Mouse (Mus musculus): Measurements from ENCODE around the gene Apol9b.

The Apol9b gene

GRCm38 (mm10) chr15:77761083-77761482 is 32.2 kb downstream of the Apol9b start:
- TF ChIP-seq GATA4 (IDR thresholded peaks at IDR 0.05; ENCODE audit: insufficient replicate concordance, low read length), result no peak

GRCm38 (mm10) chr15:77761561-77762380 is 32.9 kb downstream of the Apol9b start:
- TF ChIP-seq GATA4 (IDR thresholded peaks at IDR 0.05; ENCODE audit: insufficient replicate concordance, low read length), result no peak

- TF ChIP-seq GATA4 (IDR thresholded peaks at IDR 0.05; ENCODE audit: insufficient replicate concordance, low read length), result no peak
These were observed 34.2 kb downstream of the Apol9b start for GRCm38 (mm10) chr15:77763050-77763449.

GRCm38 (mm10) chr15:77763702-77764101 is 34.9 kb downstream of the Apol9b start:
- TF ChIP-seq GATA4 (IDR thresholded peaks at IDR 0.05; ENCODE audit: insufficient replicate concordance, low read length), result no peak

GRCm38 (mm10) chr15:77764391-77765006 is 35.7 kb downstream of the Apol9b start:
- no peak for TF ChIP-seq GATA4 (IDR thresholded peaks at IDR 0.05; ENCODE audit: insufficient replicate concordance, low read length)

GRCm38 (mm10) chr15:77765484-77766093 is 36.8 kb downstream of the Apol9b start:
- no peak for TF ChIP-seq GATA4 (IDR thresholded peaks at IDR 0.05; ENCODE audit: insufficient replicate concordance, low read length)

- TF ChIP-seq GATA4 (IDR thresholded peaks at IDR 0.05; ENCODE audit: insufficient replicate concordance, low read length), result no peak
These were observed 38.1 kb downstream of the Apol9b start for GRCm38 (mm10) chr15:77766981-77767380.

- TF ChIP-seq GATA4 (IDR thresholded peaks at IDR 0.05; ENCODE audit: insufficient replicate concordance, low read length), result no peak
These were observed 41.5 kb downstream of the Apol9b start for GRCm38 (mm10) chr15:77770341-77770740.

GRCm38 (mm10) chr15:77770942-77771341 is 42.1 kb downstream of the Apol9b start:
- no peak for TF ChIP-seq GATA4 (IDR thresholded peaks at IDR 0.05; ENCODE audit: insufficient replicate concordance, low read length)

GRCm38 (mm10) chr15:77773099-77773915 is 44.5 kb downstream of the Apol9b start:
- no peak for TF ChIP-seq GATA4 (IDR thresholded peaks at IDR 0.05; ENCODE audit: insufficient replicate concordance, low read length)

- TF ChIP-seq GATA4 (IDR thresholded peaks at IDR 0.05; ENCODE audit: insufficient replicate concordance, low read length), result no peak
These were observed 45.5 kb downstream of the Apol9b start for GRCm38 (mm10) chr15:77774303-77774702.

GRCm38 (mm10) chr15:77775186-77775963 is 46.5 kb downstream of the Apol9b start:
- TF ChIP-seq GATA4 (IDR thresholded peaks at IDR 0.05; ENCODE audit: insufficient replicate concordance, low read length), result no peak

GRCm38 (mm10) chr15:77782449-77783014 is 53.7 kb downstream of the Apol9b start:
- TF ChIP-seq GATA4 (IDR thresholded peaks at IDR 0.05; ENCODE audit: insufficient replicate concordance, low read length), result no peak
